Mouse (Mus musculus) liver, adult 2 months (tissue): ENCODE data around the gene Cant1. TPM values are rescaled to one million over a fixed set of nuclear protein-coding genes. Genes with fewer than 3 reads are reported as not detected.

ENCODE experiments used
- DNase-seq: peaks from one replicate; pipeline ENCODE4 v3.0.0-alpha.2; 2011; ENCODE audit warnings: low read depth, low spot score; ENCODE audit errors: extremely low read depth
- H3K27ac ChIP-seq: fragments of 200-500 bp; replicated peaks from 2 replicates; pipeline ENCODE4 v1.5.1; 2012; ENCODE audit warnings: low read depth, mild to moderate bottlenecking, control low read depth, inconsistent platforms, low read length; ENCODE audit not compliant: insufficient read depth
- H3K27me3 ChIP-seq: fragments of 200-500 bp; 2 replicates; pipeline ENCODE4 v1.6.1; 2012; ENCODE audit warnings: mild to moderate bottlenecking, moderate library complexity, low read length, inconsistent platforms; ENCODE audit not compliant: control insufficient read depth, insufficient read depth
- H3K36me3 ChIP-seq: fragments of 200-500 bp; 2 replicates; pipeline ENCODE4 v1.6.1; 2012; ENCODE audit warnings: low read length, inconsistent platforms; ENCODE audit not compliant: control insufficient read depth, insufficient read depth
- H3K4me1 ChIP-seq: fragments of 200-500 bp; 2 replicates; pipeline ENCODE4 v1.6.1; 2011; ENCODE audit warnings: low read length; ENCODE audit not compliant: control insufficient read depth, insufficient read depth
- H3K4me3 ChIP-seq: fragments of 200-500 bp; 2 replicates; pipeline ENCODE4 v1.5.1; 2011; ENCODE audit warnings: low read depth, mild to moderate bottlenecking, control low read depth, low read length, moderate library complexity; ENCODE audit not compliant: insufficient read depth
- H3K79me2 ChIP-seq: fragments of 200-500 bp; 2 replicates; pipeline ENCODE4 v1.6.1; 2012; ENCODE audit warnings: inconsistent platforms, mild to moderate bottlenecking, low read length, moderate library complexity; ENCODE audit not compliant: control insufficient read depth, insufficient read depth
- H3K9ac ChIP-seq: fragments of 200-500 bp; 2 replicates; pipeline ENCODE4 v1.6.1; 2012; ENCODE audit warnings: low read depth, mild to moderate bottlenecking, control low read depth, inconsistent platforms, low read length
- CTCF ChIP-seq: fragments of 200-500 bp; IDR thresholded peaks from 2 replicates; pipeline ENCODE4 v1.5.1; 2011; ENCODE audit warnings: low read depth, low read length, control low read depth
- POLR2A ChIP-seq: fragments of 200-500 bp; IDR thresholded peaks from 2 replicates; pipeline ENCODE4 v1.6.1; 2011; ENCODE audit warnings: low read length, control low read depth; ENCODE audit not compliant: insufficient read depth; ENCODE audit errors: extremely low read depth
- WGBS: fragments of 180-500 bp; shearing (Covaris S2); methylation state at CpG from one replicate; pipeline ENCODE4 v1.1.7; 2018; 5-methylcytosine and 5-hydroxymethylcytosine counted together
- polyA plus RNA-seq: library from polyadenylated mRNA; depleted of rRNA; stranded (reverse); fragments of >200 nt; gene quantifications from 2 replicates; pipeline ENCODE4 v1.2.3, GENCODE M21; 2012
- total RNA-seq: library from RNA; depleted of rRNA; stranded (reverse); fragments of >200 nt; gene quantifications from 2 replicates; pipeline ENCODE4 v1.2.3, GENCODE M21; 2014

Gene Cant1
- total and polyA plus RNA-seq, 2 experiments = 11.4 to 25.7 TPM

GRCm38 (mm10) chr11:118409106-118410072 is 9.5 kb downstream of the Cant1 start:
- Histone ChIP-seq H3K4me1 (no peaks in the 10 kb centered on the region), H3K4me3 (no peak overlapping the region), H3K36me3 (peaks cover 9% of the 10 kb centered on the region; the same call in 1 of the 2 replicates), H3K27me3 (no peaks in the 10 kb centered on the region), H3K9ac (no peak overlapping the region), H3K79me2 (peaks cover 3% of the 10 kb centered on the region; the same call in 1 of the 2 replicates), H3K27ac (no peak overlapping the region)
- no peak for DNase-seq
- WGBS = 89% methylated on average over 12 of the region's 12 CpGs
- TF ChIP-seq POLR2A = no peak
- no peak for TF ChIP-seq CTCF

GRCm38 (mm10) chr11:118408051-118408740 is 10.7 kb downstream of the Cant1 start:
- WGBS = 89% methylated on average over 18 of the region's 18 CpGs
- Histone ChIP-seq H3K36me3 (peaks cover 9% of the 10 kb centered on the region; the same call in 1 of the 2 replicates), H3K4me1 (no peaks in the 10 kb centered on the region), H3K27me3 (no peaks in the 10 kb centered on the region), H3K79me2 (no peaks in the 10 kb centered on the region), H3K4me3 (no peak overlapping the region), H3K9ac (no peak overlapping the region), H3K27ac (no peak overlapping the region)
- TF ChIP-seq CTCF (no peak), POLR2A (no peak)
- DNase-seq = no peak

GRCm38 (mm10) chr11:118407318-118407910 is 11.5 kb downstream of the Cant1 start:
- Histone ChIP-seq H3K9ac (no peak overlapping the region), H3K27ac (no peak overlapping the region), H3K27me3 (no peaks in the 10 kb centered on the region), H3K79me2 (no peaks in the 10 kb centered on the region), H3K36me3 (peaks cover 9% of the 10 kb centered on the region; the same call in 1 of the 2 replicates), H3K4me1 (no peaks in the 10 kb centered on the region), H3K4me3 (no peak overlapping the region)
- TF ChIP-seq CTCF (peak; percentile 31; the same call in 1 of the 2 replicates), POLR2A (no peak)
- DNase-seq = no peak
- 92% methylated on average over 23 of the region's 23 CpGs for WGBS

- Histone ChIP-seq H3K4me1 (peaks cover 4% of the 10 kb centered on the region; the same call in 1 of the 2 replicates), H3K4me3 (no peak overlapping the region), H3K9ac (no peak overlapping the region), H3K27me3 (no peaks in the 10 kb centered on the region), H3K36me3 (peaks cover 9% of the 10 kb centered on the region; the same call in 1 of the 2 replicates), H3K79me2 (no peaks in the 10 kb centered on the region), H3K27ac (no peak overlapping the region)
- TF ChIP-seq POLR2A = no peak
- no peak for TF ChIP-seq CTCF
- WGBS = 91% methylated on average over 5 of the region's 5 CpGs
- DNase-seq = no peak
Measured at GRCm38 (mm10) chr11:118406521-118406920, 12.4 kb downstream of the Cant1 start.

GRCm38 (mm10) chr11:118405311-118405710 is 13.6 kb downstream of the Cant1 start:
- Histone ChIP-seq H3K4me1 (peaks cover 4% of the 10 kb centered on the region; the same call in 1 of the 2 replicates), H3K27me3 (no peaks in the 10 kb centered on the region), H3K27ac (no peak overlapping the region), H3K79me2 (peaks cover 4% of the 10 kb centered on the region; the same call in 1 of the 2 replicates), H3K36me3 (peaks cover 3% of the 10 kb centered on the region; the same call in 1 of the 2 replicates), H3K4me3 (no peak overlapping the region), H3K9ac (no peak overlapping the region)
- 96% methylated on average over 8 of the region's 8 CpGs for WGBS
- no peak for DNase-seq
- TF ChIP-seq POLR2A = no peak
- TF ChIP-seq CTCF = no peak
